Mouse (Mus musculus) stomach, embryonic 14.5 days (tissue): ENCODE data around the gene Wnt2b. TPM values are rescaled to one million over a fixed set of nuclear protein-coding genes. Genes with fewer than 3 reads are reported as not detected.
A peak's percentile ranks its signal among the peaks of the same experiment; 100 is the strongest.

Source experiments
- ATAC-seq: fragments of 200-750 bp; cut with Nextera tagmentation; 2 replicates; pipeline ENCODE4 v1.8.0; 2017; ENCODE audit warnings: low read depth, moderate TSS enrichment; ENCODE audit not compliant: insufficient number of reproducible peaks, insufficient read depth, low FRiP score
- H3K27ac ChIP-seq: fragments of 300-500 bp; sonication (generic); 2 replicates; pipeline ENCODE4 v1.5.1; 2014; ENCODE audit warnings: mild to moderate bottlenecking, low read length, moderate library complexity, mixed read lengths
- H3K27me3 ChIP-seq: fragments of 300-500 bp; sonication (generic); 2 replicates; pipeline ENCODE4 v1.6.1; 2014; ENCODE audit warnings: low read length, control low read depth, mixed read lengths; ENCODE audit not compliant: control insufficient read depth, insufficient read depth
- H3K36me3 ChIP-seq: fragments of 300-500 bp; sonication (generic); 2 replicates; pipeline ENCODE4 v1.6.1; 2014; ENCODE audit warnings: mild to moderate bottlenecking, control low read depth, low read length, moderate library complexity, mixed read lengths; ENCODE audit not compliant: control insufficient read depth, insufficient read depth
- H3K4me1 ChIP-seq: fragments of 300-500 bp; sonication (generic); 2 replicates; pipeline ENCODE4 v1.6.1; 2014; ENCODE audit warnings: low read length, control low read depth, mixed read lengths; ENCODE audit not compliant: control insufficient read depth, insufficient read depth
- H3K4me2 ChIP-seq: fragments of 300-500 bp; sonication (generic); replicated peaks from 2 replicates; pipeline ENCODE4 v1.6.1; 2014; ENCODE audit warnings: low read depth, low read length, control low read depth
- H3K4me3 ChIP-seq: fragments of 300-500 bp; sonication (generic); 2 replicates; pipeline ENCODE4 v1.5.1; 2014; ENCODE audit warnings: low read depth, low read length, control low read depth
- H3K9ac ChIP-seq: fragments of 300-500 bp; sonication (generic); replicated peaks from 2 replicates; pipeline ENCODE4 v1.6.1; 2014; ENCODE audit warnings: low read depth, mild to moderate bottlenecking, control low read depth, low read length, moderate library complexity, mixed read lengths
- H3K9me3 ChIP-seq: fragments of 300-500 bp; sonication (generic); 2 replicates; pipeline ENCODE4 v1.6.1; 2016; ENCODE audit warnings: low read depth, low read length, control low read depth; ENCODE audit not compliant: control insufficient read depth
- WGBS: fragments of 180-500 bp; shearing (Covaris S2); extraction: QIAGEN DNeasy Blood & Tissue Kit; methylation state at CpG from one replicate; pipeline ENCODE4 v1.1.7; 2014; 5-methylcytosine and 5-hydroxymethylcytosine counted together
- polyA plus RNA-seq: library from polyadenylated mRNA; unstranded; fragments of >200 nt; fragmentation: Nextera tagmentation; extraction: Ambion mirVana; gene quantifications from 2 replicates; pipeline ENCODE4 v1.2.1, GENCODE M21; 2014

The Wnt2b gene
- polyA plus RNA-seq, 1 experiment from 2014 or later, result 4.1 TPM

DNA sequence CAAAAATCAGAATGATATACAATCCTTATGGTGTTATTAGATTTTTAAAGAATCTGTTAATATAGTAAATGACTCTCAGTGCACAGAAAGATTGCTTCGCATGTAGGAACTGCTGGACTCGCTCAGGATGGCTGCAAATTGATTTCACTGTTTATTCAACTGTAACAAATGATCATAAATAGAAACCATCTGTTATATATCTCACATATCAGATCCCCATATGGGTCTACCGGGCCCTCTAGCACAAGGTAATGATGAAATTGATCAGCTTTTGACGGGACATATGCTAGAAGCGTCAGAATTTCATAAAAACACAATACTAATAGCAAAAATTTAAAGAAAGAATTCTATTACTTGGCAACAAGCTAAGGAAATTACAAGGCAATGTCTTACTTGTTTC, 18.0 kb upstream of the Wnt2b start:
- Histone ChIP-seq H3K9ac (no peak overlapping the region), H3K9me3 (no peaks in the 10 kb centered on the region), H3K4me1 (no peaks in the 10 kb centered on the region), H3K4me2 (no peak overlapping the region), H3K27ac (no peak overlapping the region), H3K27me3 (no peaks in the 10 kb centered on the region), H3K4me3 (no peak overlapping the region), H3K36me3 (no peaks in the 10 kb centered on the region)
- WGBS, result 67% methylated on average over 5 of the region's 5 CpGs
- no peak for ATAC-seq

DNA sequence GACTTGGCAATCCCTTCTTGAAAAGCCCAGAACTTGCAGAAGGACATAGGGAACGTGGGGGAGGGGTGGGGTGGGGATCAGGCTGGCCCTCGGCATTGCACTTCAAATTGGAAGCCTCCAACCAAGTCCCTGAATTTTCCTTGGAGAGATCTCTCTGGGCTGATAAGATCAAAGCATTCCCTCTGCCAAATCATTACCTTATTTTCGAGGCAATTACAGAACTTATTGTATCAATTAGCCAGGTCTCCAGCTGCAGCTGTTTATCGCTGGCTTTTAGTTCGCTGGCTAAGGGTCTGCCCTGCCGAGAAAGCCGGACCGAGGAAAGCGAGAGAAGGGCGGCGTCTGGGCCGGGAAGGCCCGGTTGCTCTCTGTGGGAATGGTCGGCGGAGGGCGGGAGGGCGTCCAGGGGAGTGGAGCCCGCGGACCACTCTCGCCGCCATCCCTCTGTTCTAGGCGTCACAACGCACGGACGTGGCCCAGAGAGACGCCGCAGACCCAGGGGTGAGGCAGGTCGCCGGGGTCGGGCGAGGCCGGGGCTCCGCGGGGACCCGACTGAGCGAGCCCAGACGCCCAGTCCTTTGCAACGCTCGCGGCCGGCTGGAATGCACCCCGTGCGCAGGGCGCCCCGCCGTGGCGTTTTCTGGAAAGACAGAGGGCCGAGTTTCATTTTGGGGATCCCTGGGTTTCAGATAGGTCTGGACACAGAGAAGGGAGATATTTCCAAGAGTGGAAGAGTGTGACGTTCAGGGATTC, 6.0 kb upstream of the Wnt2b start:
- WGBS, result under 1% methylated on average over 49 of the region's 49 CpGs
- H3K4me3 ChIP-seq, result peak overlapping the region; percentile 50
- H3K9me3 ChIP-seq, result peaks cover 3% of the 10 kb centered on the region; the same call in 1 of the 2 replicates
- peak; percentile 77; the same call in 1 of the 2 replicates for ATAC-seq
- no peaks in the 10 kb centered on the region; the same call in 1 of the 2 replicates for H3K4me1 ChIP-seq
- peak overlapping the region; percentile 59 for H3K4me2 ChIP-seq
- H3K9ac ChIP-seq, result no peak overlapping the region; the same call in 1 of the 2 replicates
- peak overlapping the region; percentile 74; the same call in 1 of the 2 replicates for H3K27ac ChIP-seq
- no peaks in the 10 kb centered on the region for H3K36me3 ChIP-seq
- no peaks in the 10 kb centered on the region for H3K27me3 ChIP-seq

DNA sequence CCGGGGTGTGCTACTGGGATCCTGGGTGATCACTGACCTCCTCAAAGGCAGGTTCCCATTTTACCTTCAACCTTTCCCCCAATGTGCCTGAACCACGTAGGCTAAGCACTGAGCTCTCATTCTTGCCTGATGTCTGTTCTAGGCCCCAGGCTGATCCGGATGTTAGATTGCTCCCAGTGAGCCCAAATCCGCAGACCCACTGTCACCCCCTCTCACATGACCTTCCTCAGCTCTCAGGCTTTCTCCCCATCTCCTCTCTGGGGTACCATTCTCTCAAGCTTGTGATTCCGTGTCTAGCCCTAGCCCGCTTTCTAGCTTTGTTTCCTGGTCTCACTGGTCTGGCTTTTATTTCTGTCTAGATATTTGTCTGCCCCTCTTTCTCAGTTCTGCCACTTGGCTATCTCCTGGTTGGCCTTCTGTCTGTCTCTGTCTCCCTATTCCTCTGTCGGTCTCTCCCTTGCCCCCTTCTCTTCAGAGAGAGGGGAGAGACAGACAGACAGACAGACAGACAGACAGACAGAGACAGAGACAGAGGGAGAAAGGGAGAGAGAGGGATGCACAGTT, 4.4 kb upstream of the Wnt2b start:
- H3K36me3 ChIP-seq, result no peaks in the 10 kb centered on the region
- peaks cover 2% of the 10 kb centered on the region; the same call in 1 of the 2 replicates for H3K9me3 ChIP-seq
- H3K4me3 ChIP-seq, result no peak overlapping the region
- H3K4me1 ChIP-seq, result peaks cover 7% of the 10 kb centered on the region; the same call in 1 of the 2 replicates
- no peak for ATAC-seq
- 81% methylated on average over 7 of the region's 7 CpGs for WGBS
- H3K9ac ChIP-seq, result no peak overlapping the region
- 0 out of 2 replicates have a peak overlapping the region, but pooled peaks have one; percentile 10 for H3K27ac ChIP-seq
- no peaks in the 10 kb centered on the region for H3K27me3 ChIP-seq
- no peak overlapping the region for H3K4me2 ChIP-seq

DNA sequence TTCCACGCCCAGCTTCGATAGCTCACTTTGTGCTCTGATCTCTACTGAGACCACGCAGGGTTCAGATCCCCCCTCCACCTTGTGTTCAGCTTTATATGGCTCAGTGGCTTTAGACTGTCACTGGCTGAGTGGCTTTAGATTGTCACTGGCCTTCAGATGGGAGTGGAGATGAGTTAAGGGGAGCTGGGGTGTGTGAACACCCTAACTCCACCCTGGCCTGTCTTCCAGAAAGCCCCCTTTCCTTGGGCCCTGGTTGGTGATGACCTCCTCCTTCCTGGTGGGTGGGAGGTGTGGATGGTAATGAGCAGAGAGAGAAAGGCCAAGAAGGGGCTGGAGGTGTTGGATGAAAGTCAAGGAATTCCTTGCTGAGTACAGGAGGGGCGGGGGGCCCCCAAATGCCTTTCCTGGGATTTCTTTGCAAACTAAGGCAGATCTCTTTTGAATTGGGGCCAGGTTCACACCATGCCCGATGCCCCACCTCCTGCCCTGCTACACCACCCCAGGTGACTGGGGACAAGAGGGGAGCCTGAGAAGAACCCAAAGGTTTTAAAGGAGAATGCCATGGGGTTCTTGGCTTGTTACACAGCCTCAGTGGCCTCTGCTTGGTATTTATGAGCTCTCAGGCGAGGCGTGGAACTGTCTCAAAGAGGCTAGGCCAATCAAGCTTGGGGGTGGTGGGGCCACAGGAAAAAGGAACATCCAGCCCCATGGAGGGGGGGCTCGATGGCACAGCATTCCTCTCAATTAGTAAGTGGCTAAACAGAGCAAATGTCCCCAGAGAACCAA, 3.5 kb upstream of the Wnt2b start:
- H3K9me3 ChIP-seq, result no peaks in the 10 kb centered on the region
- ATAC-seq, result no peak
- no peak overlapping the region for H3K9ac ChIP-seq
- 0 out of 2 replicates have a peak overlapping the region, but pooled peaks have one; percentile 10 for H3K27ac ChIP-seq
- no peak overlapping the region for H3K4me2 ChIP-seq
- H3K4me3 ChIP-seq, result no peak overlapping the region
- H3K36me3 ChIP-seq, result no peaks in the 10 kb centered on the region
- 73% methylated on average over 8 of the region's 8 CpGs for WGBS
- H3K4me1 ChIP-seq, result peaks cover 7% of the 10 kb centered on the region; the same call in 1 of the 2 replicates
- H3K27me3 ChIP-seq, result no peaks in the 10 kb centered on the region

DNA sequence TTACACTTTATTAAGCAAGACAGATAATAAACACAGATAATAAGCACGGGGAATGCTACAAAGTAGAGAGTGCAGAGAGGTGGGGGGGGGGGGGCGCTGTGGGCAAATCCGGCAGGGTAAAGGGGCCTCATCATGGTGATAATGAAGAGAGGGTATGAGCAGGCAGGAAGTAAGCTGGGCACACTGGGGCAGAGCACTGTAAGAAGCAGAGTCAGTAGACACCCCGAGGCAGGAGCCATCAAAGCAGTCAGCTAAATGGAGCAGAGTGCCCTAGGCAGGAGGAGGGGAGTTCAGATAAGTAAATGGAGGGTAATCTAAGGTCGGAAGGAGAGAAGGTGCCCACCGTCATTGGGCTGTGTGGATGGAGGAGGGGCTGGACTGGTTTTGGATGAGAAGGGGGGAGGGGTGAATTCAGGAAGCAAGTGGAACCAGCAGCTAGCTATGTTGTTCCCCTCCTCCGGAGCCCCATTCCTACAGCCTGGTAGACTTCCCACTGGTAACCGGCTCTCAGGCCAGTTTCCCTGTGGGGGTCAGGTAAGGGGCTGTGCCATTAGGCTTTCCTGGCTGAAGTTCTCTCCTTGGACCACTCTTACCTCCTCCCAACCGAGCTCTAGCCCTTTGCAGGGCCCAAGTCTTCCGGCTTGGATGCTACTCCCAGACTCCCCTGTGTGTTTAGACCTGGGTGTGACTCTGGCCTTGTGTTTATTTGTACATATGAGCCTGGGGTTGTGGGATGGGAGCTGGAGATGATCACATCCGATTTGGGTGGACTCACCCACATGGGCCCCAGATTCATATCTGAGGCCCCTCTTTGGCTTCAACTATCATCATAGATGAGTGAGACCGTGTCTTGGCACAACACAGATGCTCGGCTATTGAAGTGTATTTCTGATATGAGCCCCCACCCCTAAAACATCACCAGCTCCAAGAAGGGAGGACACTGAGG, 1.9 kb upstream of the Wnt2b start:
- H3K27me3 ChIP-seq, result no peaks in the 10 kb centered on the region
- H3K4me3 ChIP-seq, result no peak overlapping the region
- 23% methylated on average over 13 of the region's 13 CpGs for WGBS
- no peaks in the 10 kb centered on the region for H3K36me3 ChIP-seq
- ATAC-seq, result no peak
- peaks cover 7% of the 10 kb centered on the region; the same call in 1 of the 2 replicates for H3K4me1 ChIP-seq
- no peaks in the 10 kb centered on the region for H3K9me3 ChIP-seq
- no peak overlapping the region for H3K4me2 ChIP-seq
- no peak overlapping the region for H3K27ac ChIP-seq
- H3K9ac ChIP-seq, result no peak overlapping the region

DNA sequence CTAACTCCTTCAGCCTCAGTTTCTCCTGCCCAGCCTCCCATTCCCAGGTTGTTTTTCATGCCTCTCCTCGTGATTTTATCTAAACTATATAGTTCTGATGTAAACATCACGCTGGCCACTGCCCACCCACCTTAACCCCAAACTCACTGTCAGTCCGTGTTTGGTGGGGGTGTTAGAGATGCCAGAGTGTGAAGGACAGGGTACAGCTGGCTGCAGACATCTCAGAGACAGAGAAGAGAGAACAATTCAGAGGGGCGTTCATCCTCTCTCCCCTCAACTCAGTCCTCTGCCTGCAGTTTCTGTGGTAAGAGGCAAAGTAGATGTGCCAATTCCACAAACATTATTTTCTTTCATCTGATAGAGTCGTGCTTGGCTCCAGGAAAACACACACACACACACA, 1.1 kb upstream of the Wnt2b start:
- ATAC-seq, result no peak
- Histone ChIP-seq H3K9me3 (no peaks in the 10 kb centered on the region), H3K4me1 (peaks cover 7% of the 10 kb centered on the region; the same call in 1 of the 2 replicates), H3K4me3 (no peak overlapping the region; the same call in 1 of the 2 replicates), H3K27ac (no peak overlapping the region; the same call in 1 of the 2 replicates), H3K4me2 (peak overlapping the region; percentile 67; the same call in 1 of the 2 replicates), H3K36me3 (no peaks in the 10 kb centered on the region), H3K9ac (no peak overlapping the region), H3K27me3 (no peaks in the 10 kb centered on the region)
- 7% methylated on average over 5 of the region's 5 CpGs for WGBS

DNA sequence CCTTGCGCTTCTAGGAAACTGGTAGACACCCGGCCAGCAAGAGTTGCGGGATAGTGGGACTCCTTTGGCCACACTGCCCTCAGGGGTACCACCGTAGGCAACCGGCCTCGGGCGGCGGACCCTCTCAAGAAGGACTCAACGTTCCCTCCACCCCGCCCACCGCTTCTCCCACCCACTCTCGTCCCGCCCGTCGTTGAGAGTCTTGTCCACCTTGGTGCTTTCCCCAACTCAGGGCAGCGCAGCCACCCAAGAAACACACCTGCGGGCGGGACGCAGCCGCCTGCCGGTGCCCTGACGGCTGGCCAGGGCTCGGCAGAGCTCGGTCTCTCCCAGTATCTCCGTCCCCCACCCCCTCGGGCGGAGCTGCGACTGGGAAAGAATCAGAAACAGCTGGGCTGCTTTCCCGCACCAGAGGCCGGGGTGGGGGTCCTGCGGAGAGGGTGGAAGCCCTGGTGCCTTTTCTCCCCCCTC, 455 bp upstream of the Wnt2b start:
- Histone ChIP-seq H3K4me3 (peak overlapping the region; percentile 42), H3K9ac (peak overlapping the region; percentile 14; the same call in 1 of the 2 replicates), H3K27me3 (no peaks in the 10 kb centered on the region), H3K27ac (peak overlapping the region; percentile 4; the same call in 1 of the 2 replicates), H3K4me2 (peak overlapping the region; percentile 67), H3K36me3 (no peaks in the 10 kb centered on the region), H3K9me3 (no peaks in the 10 kb centered on the region), H3K4me1 (peaks cover 7% of the 10 kb centered on the region; the same call in 1 of the 2 replicates)
- ATAC-seq, result peak; percentile 30; the same call in 1 of the 2 replicates
- WGBS, result 1% methylated on average over 31 of the region's 31 CpGs
